Mouse (Mus musculus) brain, embryonic 14.5 days (tissue): ENCODE measurements around the gene Mettl7a2.
"Not testable (repeated sequence)": the region's sequence is repeated elsewhere in the genome, so short reads cannot be mapped to it uniquely, and the experiment has no call there.

Experiments
- CTCF ChIP-seq: fragments of 200-500 bp; IDR thresholded peaks from 2 replicates; pipeline ENCODE4 v1.5.1; 2012; ENCODE audit warnings: inconsistent platforms, mild to moderate bottlenecking, moderate library complexity, borderline replicate concordance; ENCODE audit not compliant: insufficient read depth, insufficient read length; ENCODE audit errors: extremely low read depth
- POLR2A ChIP-seq: fragments of 200-500 bp; IDR thresholded peaks from 2 replicates; pipeline ENCODE4 v1.6.1; 2012; ENCODE audit warnings: mild to moderate bottlenecking, inconsistent platforms, borderline replicate concordance; ENCODE audit not compliant: poor library complexity, insufficient read depth, insufficient read length, severe bottlenecking; ENCODE audit errors: extremely low read depth

- TF ChIP-seq POLR2A, CTCF: not testable (repeated sequence)
Observed at GRCm38 (mm10) chr15:100337328-100337727, 15.7 kb upstream of the Mettl7a2 start.
